Mouse (Mus musculus) layer of hippocampus, adult 9-10 months (tissue): ENCODE data around the gene Izumo1r.
"Not testable (repeated sequence)": the region's sequence is repeated elsewhere in the genome, so short reads cannot be mapped to it uniquely, and the experiment has no call there.

Experiments used
- DNase-seq: peaks from one replicate; pipeline ENCODE4 v3.0.0; 2022; ENCODE audit warnings: low spot score

The Izumo1r gene

DNA sequence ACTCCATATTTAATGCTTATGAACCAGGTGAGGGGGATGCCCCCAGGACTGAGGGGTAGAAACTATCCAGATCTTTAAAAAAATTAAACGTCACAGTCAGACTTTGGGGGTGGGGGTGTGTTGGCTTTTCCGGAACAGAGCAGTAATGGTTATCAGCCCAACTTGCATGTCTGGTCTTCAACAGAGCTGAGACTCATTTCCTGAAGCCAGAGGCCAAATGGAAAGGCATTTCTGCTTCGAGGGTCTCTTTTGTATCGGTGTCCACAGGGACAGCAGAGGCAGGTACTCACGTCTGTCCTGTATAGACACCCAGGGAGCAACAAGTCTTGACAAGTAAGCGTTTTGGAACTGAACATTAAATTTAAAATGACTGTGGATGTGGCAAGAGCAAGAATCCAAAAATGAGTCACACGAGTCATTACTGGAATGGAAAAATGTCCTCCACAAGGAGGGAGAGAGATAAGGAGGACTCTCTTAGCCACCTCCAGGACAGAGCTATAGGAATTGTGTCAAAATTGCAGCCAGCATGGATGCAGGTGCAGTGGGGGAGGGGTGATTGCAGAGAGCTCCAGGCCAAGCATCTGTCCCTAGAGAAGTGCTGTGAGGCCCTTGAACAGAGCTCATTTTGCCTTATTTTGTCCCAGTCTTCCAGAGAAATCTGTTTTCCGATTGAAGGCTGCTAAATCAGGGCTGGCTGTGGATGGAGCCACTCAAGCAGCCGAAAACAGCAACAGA is 1.2 kb upstream of the Izumo1r start:
- no peak for DNase-seq

- no peak for DNase-seq
Measured at GRCm38 (mm10) chr9:14903006-14903405, 743 bp downstream of the Izumo1r start.

DNA sequence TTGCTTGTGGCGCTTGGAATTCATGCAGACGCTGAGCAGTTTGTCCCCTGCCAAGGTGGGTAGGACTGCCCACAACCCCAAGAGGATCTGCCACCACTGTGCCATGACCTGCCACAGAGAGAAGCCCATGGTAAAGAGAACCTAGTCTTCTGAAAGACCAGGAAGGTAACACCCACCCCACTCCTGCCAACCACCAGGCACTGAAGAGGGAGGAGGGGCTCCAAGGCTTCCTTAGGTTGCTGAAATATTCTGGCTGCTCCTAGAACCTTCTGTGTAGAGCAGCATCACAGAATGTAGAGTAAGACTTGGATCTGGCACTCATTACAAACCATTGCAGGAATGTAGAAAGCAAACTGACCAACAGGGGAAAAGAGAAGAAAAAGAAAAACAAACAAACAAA is 1.3 kb downstream of the Izumo1r start:
- no peak for DNase-seq

DNA sequence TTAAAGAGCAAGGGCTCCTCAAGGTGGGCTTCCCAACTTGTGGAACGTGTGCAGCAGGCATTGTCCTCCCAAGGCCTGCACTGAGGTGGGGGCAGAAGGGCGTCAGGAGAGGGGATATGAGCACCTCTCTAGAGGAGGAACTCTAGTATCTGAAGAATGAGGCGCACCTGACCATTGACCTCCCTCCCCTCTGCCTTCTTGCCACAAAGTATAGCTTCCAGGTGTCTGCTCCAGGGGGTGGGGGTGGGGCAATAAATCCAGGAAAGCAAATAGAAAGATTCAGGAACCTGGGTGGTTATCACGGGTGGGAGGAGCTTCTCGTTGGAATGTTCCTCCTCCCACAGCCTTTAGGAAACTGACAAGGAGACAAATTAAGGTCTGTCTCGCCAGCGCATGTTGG is 2.0 kb downstream of the Izumo1r start:
- DNase-seq = no peak

DNA sequence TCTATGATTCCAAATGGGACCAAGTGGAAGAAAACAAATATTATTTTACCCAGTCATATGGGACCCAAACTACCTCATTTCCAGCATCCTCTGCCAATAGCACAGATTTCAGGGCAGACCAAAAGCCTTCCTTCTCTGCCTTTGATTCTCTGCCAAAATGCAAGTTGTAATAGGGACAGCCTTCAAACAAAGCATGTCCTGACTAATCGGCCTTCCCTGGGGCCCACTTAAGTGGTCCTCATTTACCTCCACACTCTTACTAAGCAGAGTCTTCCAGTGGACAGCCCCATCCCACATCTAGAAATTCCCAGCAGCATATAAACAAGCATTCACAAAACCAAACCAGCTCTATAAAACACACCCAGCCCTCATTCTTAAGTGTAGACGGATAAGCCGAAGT is 6.6 kb downstream of the Izumo1r start:
- DNase-seq = no peak

DNA sequence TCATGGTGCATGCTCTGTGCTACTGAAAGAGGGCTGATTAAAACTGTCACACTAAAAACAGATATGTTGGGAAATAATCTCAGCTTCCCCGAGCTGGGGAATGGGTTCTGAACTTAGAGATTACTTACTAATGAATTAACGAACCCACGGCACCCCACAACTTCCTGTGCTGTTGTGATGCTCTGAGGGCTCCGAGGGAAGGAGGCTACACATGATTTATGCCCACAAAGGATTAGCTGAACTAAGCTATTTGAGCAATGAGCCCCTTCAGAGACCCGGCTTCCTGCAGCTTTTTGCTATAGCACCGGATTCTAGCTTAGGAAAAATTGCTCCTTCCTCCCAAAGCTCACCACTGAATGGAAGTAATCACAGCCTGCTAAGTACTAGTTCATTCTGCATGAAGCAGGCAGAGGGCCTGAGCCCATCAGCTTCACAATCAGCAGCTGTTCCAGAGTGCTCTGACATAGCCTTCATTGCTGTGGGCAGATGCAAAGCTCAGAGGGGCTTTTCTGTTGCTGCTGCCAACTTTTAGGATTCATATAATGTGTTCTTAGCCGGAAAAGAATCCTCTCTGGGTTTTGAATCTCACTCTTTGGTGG is 8.4 kb downstream of the Izumo1r start:
- DNase-seq = no peak

- DNase-seq = no peak
Measured at GRCm38 (mm10) chr9:14894628-14895027, 9.1 kb downstream of the Izumo1r start.

GRCm38 (mm10) chr9:14893388-14893787 is 10.4 kb downstream of the Izumo1r start:
- no peak for DNase-seq

DNA sequence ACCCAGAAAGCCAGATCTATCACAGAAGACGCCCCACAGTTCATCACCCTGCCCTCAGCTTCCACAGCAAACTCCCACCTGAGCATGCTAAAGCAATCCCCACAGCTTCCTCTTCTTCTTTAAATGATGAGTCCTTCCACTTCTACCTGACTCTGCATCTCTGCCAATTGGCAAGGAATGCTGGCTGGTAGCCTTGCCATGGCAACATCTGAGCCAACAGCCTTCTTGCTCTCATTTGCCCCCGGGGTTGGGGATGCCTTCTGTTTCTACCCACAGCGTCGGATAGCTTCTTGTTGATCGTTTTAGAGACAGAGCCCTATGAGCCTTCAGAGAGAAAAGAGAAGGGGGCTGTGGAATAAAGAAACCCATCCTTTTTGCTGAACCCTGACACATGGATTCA is 11.9 kb downstream of the Izumo1r start:
- DNase-seq = no peak

DNA sequence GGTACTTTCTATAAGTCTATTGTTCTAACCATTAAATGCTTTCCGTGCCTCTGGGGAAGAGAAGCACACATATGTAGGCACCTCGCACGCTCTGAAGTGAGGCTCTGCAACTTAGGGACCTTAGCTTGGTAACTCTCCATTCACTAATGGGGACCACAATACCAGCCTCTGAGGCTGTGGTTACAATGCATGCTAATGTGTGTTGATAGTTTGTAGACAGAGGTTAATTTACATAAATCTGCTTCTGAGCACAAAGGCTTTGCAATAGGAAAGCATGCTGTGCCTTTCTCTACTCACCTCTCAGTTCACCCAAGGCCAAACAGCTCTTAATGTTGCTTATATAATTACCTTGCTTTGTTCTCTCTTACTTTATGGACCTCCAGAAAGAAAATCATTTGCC is 13.1 kb downstream of the Izumo1r start:
- DNase-seq = no peak

DNA sequence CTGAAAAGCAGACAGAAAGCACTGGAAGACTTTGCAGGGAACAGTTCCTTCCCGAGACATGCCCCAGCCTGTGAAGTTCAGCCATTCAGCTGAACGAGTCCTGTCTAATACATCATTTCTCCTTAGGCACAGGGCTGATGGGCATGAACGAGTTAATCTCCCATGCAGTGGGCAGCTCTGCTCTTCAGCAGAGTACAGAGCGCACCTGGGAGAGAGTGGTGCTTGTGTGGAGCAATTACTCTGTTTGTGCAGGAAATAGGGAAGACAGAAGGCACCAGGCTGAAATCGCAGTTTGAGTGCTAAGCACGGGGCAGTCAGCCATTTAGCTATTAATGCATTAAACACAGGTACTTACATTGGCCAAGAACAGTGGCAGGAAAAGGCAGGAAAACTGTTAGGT is 15.1 kb downstream of the Izumo1r start:
- no peak for DNase-seq

GRCm38 (mm10) chr9:14887787-14888382 is 15.9 kb downstream of the Izumo1r start:
- DNase-seq = no peak

GRCm38 (mm10) chr9:14885954-14886353 is 17.8 kb downstream of the Izumo1r start:
- no peak for DNase-seq

DNA sequence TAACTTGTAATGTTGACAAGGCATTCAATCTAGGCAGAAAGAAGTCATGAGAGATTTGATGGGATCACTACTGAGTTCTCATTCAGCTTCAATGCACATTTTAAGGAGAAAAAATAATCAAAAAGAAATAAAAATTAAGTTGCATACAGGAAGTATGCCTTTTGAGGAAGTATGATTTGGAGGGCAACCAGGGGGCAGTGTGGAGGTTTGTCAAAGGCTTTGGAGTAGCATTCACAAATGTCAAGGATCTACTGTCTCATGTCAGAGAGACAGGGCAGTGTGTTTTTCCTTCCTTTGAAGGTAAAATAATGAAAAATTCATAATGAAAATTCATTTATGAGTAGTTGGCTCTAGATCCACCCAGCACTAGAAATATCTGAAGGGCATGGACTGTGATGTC is 18.6 kb downstream of the Izumo1r start:
- DNase-seq = no peak

GRCm38 (mm10) chr9:14884641-14885040 is 19.1 kb downstream of the Izumo1r start:
- DNase-seq = no peak

- DNase-seq = not testable (repeated sequence)
Measured at GRCm38 (mm10) chr9:14876566-14876965, 27.2 kb downstream of the Izumo1r start.

DNA sequence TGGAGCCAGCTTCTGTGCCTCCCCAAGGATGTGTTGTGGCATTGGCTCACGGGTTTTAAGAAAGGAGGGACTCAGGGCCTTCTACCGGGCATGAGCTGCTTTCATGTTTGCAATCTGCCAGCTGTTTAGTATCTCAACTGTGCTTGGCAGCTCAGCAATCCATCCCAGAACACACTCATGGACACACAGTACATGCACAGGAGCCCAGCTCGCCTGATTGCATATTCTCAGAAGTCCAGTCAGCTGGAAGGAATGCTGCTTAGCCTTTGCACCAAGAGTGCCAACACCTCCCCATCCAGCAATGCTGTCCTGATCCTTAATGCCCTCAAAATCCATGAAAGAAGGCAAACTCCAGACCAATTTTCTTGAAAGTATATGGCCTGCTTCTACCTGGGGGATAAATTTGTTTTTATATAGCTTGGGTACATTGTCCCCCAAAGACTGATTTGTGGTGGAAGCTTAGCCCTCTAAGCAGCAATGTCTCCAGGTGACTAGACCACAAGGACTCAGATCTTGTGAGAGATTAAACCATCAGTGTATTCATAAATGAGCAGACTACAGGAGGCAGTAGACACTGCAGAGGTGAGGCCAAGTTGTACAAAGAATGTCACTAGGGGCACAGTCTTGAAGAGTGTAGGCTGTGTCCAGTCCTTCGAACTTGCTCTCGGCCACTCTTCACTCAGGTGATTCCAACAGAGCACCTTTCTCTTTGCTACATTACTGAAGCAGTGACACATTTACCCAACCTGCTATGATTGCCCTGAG is 27.8 kb downstream of the Izumo1r start:
- no peak for DNase-seq

DNA sequence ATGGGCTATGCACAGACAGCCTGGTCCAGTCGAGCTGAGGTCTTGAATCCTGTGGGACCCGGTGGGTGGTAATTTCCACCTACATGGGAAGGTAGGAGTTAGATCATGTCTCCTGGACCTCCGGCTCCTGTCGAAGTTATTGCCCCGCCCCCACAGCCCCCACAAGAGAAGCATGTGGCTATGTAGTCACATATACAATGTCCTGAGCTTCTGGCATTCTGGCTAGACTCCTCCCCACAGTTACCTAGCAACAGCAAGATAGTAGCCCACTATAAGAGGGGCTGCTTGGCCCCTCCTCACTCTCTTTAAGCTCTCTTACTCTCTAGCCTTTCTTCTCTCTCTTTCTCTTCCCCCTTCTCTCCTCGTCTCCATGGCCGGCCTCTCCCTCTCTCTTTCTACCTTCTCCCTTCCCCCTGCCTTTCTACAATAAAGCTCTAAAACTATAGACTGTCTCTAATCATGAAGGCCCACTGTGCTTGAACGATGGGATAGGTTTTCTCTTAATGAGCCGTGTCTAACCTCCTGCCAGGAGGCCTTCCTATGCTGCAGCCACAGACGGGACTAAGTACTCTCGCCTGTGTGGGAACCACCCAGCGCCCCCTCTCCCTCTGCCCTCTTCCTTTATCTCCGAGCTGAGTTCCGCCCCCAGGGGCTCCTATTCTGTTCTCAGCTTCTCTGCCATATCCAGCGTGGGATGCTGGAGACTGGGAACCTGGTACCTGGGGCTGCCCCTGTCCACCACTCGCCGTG is 31.4 kb downstream of the Izumo1r start:
- DNase-seq = no peak

DNA sequence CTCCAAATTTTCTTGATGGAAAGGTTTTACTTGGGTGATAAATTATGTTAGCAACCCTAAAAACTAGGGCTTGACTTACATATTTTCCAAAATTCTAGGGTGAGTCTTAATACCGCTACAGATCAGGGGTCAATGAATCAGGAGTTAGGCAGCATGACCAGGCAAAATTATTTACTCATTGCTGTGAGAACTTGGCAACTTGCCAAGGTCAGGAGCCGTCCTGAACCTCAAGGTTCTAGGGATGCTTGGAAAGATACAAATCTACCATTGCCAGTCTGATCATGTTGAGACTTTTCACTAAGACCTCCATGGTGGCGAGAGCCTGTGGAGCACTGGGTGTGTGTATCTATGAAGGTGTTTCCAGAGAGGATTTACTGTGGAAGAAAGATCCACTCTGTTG is 32.2 kb downstream of the Izumo1r start:
- DNase-seq = no peak

DNA sequence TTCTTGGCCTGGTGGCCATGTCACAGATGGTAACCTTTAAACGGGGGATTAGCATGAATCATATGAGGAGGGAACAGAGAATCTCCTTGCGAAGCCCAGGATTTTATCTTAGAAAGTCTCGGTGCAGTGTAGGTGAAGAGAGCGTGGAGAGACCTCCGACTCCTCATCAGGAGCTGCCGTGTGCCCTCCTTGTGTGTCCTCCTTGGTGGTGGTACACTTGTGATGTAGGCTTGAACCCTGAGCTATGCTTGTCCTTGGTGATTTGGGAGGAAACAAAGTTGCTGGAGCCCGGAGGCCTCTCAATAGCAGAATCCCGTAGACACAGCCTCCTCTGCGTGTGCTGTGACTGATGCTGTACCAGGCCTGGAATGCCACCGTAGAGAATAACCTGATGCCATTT is 32.9 kb downstream of the Izumo1r start:
- DNase-seq = no peak

DNA sequence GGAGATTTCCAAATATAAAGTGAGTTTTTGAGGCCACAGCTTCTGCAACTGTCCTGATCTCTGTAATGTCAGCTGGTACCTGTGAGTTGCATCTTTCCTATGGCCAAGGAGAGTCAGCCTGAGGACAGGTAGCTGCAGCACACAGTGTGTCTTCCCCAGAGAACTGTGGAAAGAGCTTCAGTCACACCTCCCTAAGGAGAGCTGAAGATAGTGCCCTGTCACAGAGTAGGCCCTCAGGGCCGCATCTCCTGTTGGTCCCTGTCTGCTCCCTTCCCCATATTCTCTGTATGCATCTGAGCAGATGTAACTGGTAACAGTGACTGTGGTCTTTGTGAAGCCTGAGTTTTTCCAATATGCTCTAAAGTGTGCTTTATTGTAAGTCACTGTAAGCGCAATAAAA is 33.4 kb downstream of the Izumo1r start:
- no peak for DNase-seq

GRCm38 (mm10) chr9:14868326-14868725 is 35.4 kb downstream of the Izumo1r start:
- DNase-seq = no peak
